In genomic region chr4:49478118-49478877, GRCm38 (mm10) we compare ENCODE assay signal across 8 mouse cellular contexts. TPM values are rescaled to one million over a fixed set of nuclear protein-coding genes. Genes with fewer than 3 reads are reported as not detected.
DNase-seq lines count a peak whose midpoint lies in the region; ATAC-seq lines count a peak whose summit lies in the region.

No protein-coding gene starts in this region.

- H3K27ac ChIP-seq in limb, embryonic 12.5 days = no peak overlapping the region
- 0 out of 2 replicates have a peak overlapping the region, but pooled peaks have one; percentile 33 for H3K27ac ChIP-seq in midbrain, embryonic 10.5 days (replicated peaks)

- no peaks in the 10 kb centered on the region for H3K9me3 ChIP-seq in limb, embryonic 12.5 days
- no peaks in the 10 kb centered on the region for H3K9me3 ChIP-seq in midbrain, embryonic 10.5 days (replicated peaks)

- 20% methylated on average over 19 of the region's 19 CpGs for WGBS in limb, embryonic 12.5 days
- 23% methylated on average over 19 of the region's 19 CpGs for WGBS in midbrain, embryonic 10.5 days

- H3K9ac ChIP-seq in limb, embryonic 12.5 days (replicated peaks) = no peak overlapping the region

- intact Hi-C loops in heart, postnatal 10 days (cut with DNase I) = no loop called here

- no peaks in the 10 kb centered on the region for H3K27me3 ChIP-seq in limb, embryonic 12.5 days
- H3K27me3 ChIP-seq in midbrain, embryonic 10.5 days (ENCODE audit: low read depth, poor library complexity, severe bottlenecking) = no peaks in the 10 kb centered on the region

- H3K4me1 ChIP-seq in limb, embryonic 12.5 days (replicated peaks) = peaks cover 9% of the 10 kb centered on the region; the same call in 1 of the 2 replicates
- H3K4me1 ChIP-seq in midbrain, embryonic 10.5 days = peaks cover 24% of the 10 kb centered on the region

- no peaks in the 10 kb centered on the region for H3K36me3 ChIP-seq in limb, embryonic 12.5 days
- H3K36me3 ChIP-seq in midbrain, embryonic 10.5 days = no peaks in the 10 kb centered on the region

- peak overlapping the region; percentile 30 for H3K4me3 ChIP-seq in limb, embryonic 12.5 days (replicated peaks)
- peak overlapping the region; percentile 43 for H3K4me3 ChIP-seq in midbrain, embryonic 10.5 days

- peak; percentile 71 for ATAC-seq in limb, embryonic 12.5 days (ENCODE audit: insufficient number of reproducible peaks, insufficient read depth, low FRiP score, low TSS enrichment, low read depth)

- H3K4me2 ChIP-seq in limb, embryonic 12.5 days = peak overlapping the region; percentile 58

- DNase-seq in MEL-GATA-1-ER (ENCODE audit: extremely low read depth, low read depth) = peak; percentile 31
- DNase-seq in c-Kit-positive CD71-positive TER-119-positive erythroid progenitor cells, embryonic 14.5 days (ENCODE audit: low spot score) = peak; percentile 78
- DNase-seq in heart, postnatal 10 days = peak; percentile 25
- peak; percentile 20 for DNase-seq in midbrain, embryonic 10.5 days (ENCODE audit: low spot score)
- peak; percentile 28 to 56 for DNase-seq in thymus, postnatal 36 days
- no peak for DNase-seq in cerebellum, adult 11 months
- no peak for DNase-seq in frontal cortex, postnatal 14 days (ENCODE audit: low spot score in 2 of 2)

RNA-seq across cellular contexts. Expression of gene Acnat1, which starts 4.6 kb away (rescaled TPM):
- total RNA-seq in heart, postnatal 10 days (2021) = not detected
- polyA plus RNA-seq in limb, embryonic 12.5 days (2016; fragmentation: Nextera tagmentation; extraction: Ambion mirVana) = not detected in 2 replicates
- not detected in 2 replicates for polyA plus RNA-seq in midbrain, embryonic 10.5 days (2016; fragmentation: Nextera tagmentation; extraction: Ambion mirVana)

RNA-seq across cellular contexts. Expression of gene Baat, which starts 28.1 kb away (rescaled TPM):
- total RNA-seq in heart, postnatal 10 days (2021) = under 1 TPM in 1 of 2 experiments, not detected in 1; 0.12 TPM
- not detected in 2 replicates for polyA plus RNA-seq in limb, embryonic 12.5 days (2016; fragmentation: Nextera tagmentation; extraction: Ambion mirVana)
- 0.14 and 0.16 TPM in 2 replicates for polyA plus RNA-seq in midbrain, embryonic 10.5 days (2016; fragmentation: Nextera tagmentation; extraction: Ambion mirVana)

RNA-seq across cellular contexts. Expression of gene Mrpl50, which starts 42.6 kb away (rescaled TPM):
- total RNA-seq in heart, postnatal 10 days (2021) = 10 to 100 TPM; 37.3 to 41.7 TPM
- polyA plus RNA-seq in limb, embryonic 12.5 days (2016; fragmentation: Nextera tagmentation; extraction: Ambion mirVana) = 89.3 and 92.4 TPM in 2 replicates
- 85.6 and 86.3 TPM in 2 replicates for polyA plus RNA-seq in midbrain, embryonic 10.5 days (2016; fragmentation: Nextera tagmentation; extraction: Ambion mirVana)

RNA-seq across cellular contexts. Expression of gene Zfp189, which starts 42.7 kb away (rescaled TPM):
- total RNA-seq in heart, postnatal 10 days (2021) = 1 to 10 TPM; 5.8 to 8.1 TPM
- polyA plus RNA-seq in limb, embryonic 12.5 days (2016; fragmentation: Nextera tagmentation; extraction: Ambion mirVana) = 13.6 and 14.3 TPM in 2 replicates
- polyA plus RNA-seq in midbrain, embryonic 10.5 days (2016; fragmentation: Nextera tagmentation; extraction: Ambion mirVana) = 11.6 and 12.3 TPM in 2 replicates

Comparison
In these comparisons a context has a peak if more than half of its experiments do, and no peak if none do; other contexts are left out.
1. DNase-seq: peak in MEL-GATA-1-ER (single experiment), c-Kit-positive CD71-positive TER-119-positive erythroid progenitor cells, embryonic 14.5 days (single experiment), heart, postnatal 10 days (2 of 2), midbrain, embryonic 10.5 days (single experiment) and thymus, postnatal 36 days (2 of 2); none in cerebellum, adult 11 months (single experiment) and frontal cortex, postnatal 14 days (0 of 2).